Mouse (Mus musculus): Measurements from ENCODE around the gene Olfr1392. TPM values are rescaled to one million over a fixed set of nuclear protein-coding genes. Genes with fewer than 3 reads are reported as not detected.
"Not testable (repeated sequence)": the region's sequence is repeated elsewhere in the genome, so short reads cannot be mapped to it uniquely, and the experiment has no call there.

Olfr1392 gene
- 0.08 TPM in 1 of 2 replicates, not detected in the other for polyA plus RNA-seq (2015; fragmentation: Nextera tagmentation; extraction: Ambion mirVana)

DNA sequence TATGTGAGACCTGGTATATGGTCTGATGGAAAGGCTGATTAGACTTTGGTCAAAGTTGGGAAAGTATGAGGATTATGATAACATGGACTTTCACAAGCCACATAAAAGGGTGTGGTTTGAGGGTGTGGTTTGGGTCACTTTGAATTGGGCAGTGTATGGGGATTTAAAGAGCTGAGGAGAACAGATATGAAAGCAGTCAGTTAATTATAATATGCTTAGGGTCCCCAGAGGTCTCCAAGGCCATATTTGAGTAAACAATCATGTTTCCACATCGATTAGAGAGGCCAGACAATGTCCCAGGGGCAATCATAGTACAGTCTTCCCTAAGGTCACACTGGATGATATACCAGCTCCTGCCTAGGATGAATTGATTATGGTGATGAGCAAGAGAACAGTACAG, at the start of gene Olfr1392:
TSS of gene Olfr1392 (plus strand) at position 301 of the 400 bp plus-strand sequence.
- 50% methylated on average over 1 of the region's 1 CpGs for WGBS
- not testable (repeated sequence) for ATAC-seq (ENCODE audit: insufficient read depth, low FRiP score)

DNA sequence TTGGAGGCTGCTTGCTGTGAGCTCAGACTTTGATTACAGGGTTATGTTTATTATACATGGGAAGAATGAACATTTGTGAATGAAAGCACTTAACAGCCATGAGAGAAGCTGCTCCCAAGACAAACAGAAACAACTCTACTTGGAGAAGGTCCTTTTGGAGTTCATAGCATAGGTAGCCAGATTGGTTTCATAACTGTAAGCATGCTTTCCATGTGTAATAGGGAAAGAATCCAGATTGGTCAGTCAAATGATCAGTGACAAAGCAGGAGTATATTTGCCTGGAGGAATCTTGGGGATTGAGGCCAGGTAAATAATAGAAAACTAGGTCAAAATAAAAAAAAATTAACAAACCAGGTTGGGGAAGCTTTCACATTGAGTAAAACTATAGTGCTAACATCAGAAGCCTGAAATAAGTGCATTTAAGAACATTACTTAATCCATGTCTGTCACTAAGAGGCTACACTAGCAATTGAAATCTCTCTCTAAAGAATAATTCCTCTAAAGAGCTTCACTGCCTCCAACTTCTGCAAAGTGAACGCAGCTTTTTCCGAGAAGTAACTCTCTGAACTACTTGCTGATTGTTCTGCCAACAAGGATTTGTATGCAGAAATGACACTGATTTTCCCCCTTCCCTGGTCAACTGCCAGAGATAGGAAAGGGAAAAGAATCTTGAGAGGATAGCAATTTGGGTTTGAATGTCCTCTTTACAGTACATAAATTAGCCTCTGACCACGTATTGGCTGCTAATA, 49.4 kb upstream of the Olfr1392 start:
- Histone ChIP-seq H3K9ac (ENCODE audit: low read length) (no peak overlapping the region), H3K36me3 (ENCODE audit: control insufficient read depth, insufficient read depth, low read length) (no peaks in the 10 kb centered on the region), H3K4me2 (ENCODE audit: low read depth, low read length) (no peak overlapping the region), H3K4me1 (ENCODE audit: control insufficient read depth, insufficient read depth, low read length) (no peaks in the 10 kb centered on the region), H3K9me3 (replicated peaks; ENCODE audit: control insufficient read depth, low read length) (no peaks in the 10 kb centered on the region), H3K27ac (ENCODE audit: low read length) (no peak overlapping the region), H3K27me3 (ENCODE audit: control insufficient read depth, insufficient read depth, low read length) (no peaks in the 10 kb centered on the region), H3K4me3 (replicated peaks; ENCODE audit: low read length) (no peak overlapping the region)
- ATAC-seq (ENCODE audit: insufficient read depth, low FRiP score), result no peak
- WGBS, result 63% methylated on average over 3 of the region's 3 CpGs

More for the DNA sequence above, at the start of gene Olfr1392:
- not testable (repeated sequence) for H3K9me3 ChIP-seq (replicated peaks; ENCODE audit: control insufficient read depth, low read length); H3K27ac ChIP-seq (ENCODE audit: low read length); H3K36me3 ChIP-seq (ENCODE audit: control insufficient read depth, insufficient read depth, low read length); H3K27me3 ChIP-seq (ENCODE audit: control insufficient read depth, insufficient read depth, low read length); H3K4me3 ChIP-seq (replicated peaks; ENCODE audit: low read length); H3K4me1 ChIP-seq (ENCODE audit: control insufficient read depth, insufficient read depth, low read length); H3K9ac ChIP-seq (ENCODE audit: low read length); H3K4me2 ChIP-seq (ENCODE audit: low read depth, low read length)

DNA sequence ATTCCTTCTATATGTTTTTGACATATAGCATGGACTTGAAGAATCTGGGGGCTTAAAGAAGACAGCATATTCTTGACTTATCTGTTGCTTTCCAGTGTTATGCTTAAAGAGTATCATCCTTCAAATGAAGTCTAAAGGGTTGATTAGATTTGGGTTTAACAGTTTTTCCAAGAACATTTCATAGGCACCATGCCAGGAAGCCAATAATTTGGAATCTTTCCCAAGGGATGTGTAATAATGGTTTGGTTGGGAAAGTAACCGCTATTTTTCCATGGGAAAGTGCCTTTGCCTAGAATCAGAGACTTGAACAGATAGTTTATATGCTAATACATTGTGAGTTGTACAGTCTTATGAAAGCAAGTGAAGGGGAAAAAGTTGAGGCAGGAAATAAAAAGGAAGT, 48.2 kb upstream of the Olfr1392 start:
- Histone ChIP-seq H3K4me1 (ENCODE audit: control insufficient read depth, insufficient read depth, low read length) (no peaks in the 10 kb centered on the region), H3K9me3 (replicated peaks; ENCODE audit: control insufficient read depth, low read length) (no peaks in the 10 kb centered on the region), H3K36me3 (ENCODE audit: control insufficient read depth, insufficient read depth, low read length) (no peaks in the 10 kb centered on the region), H3K27me3 (ENCODE audit: control insufficient read depth, insufficient read depth, low read length) (no peaks in the 10 kb centered on the region), H3K4me3 (replicated peaks; ENCODE audit: low read length) (no peak overlapping the region), H3K9ac (ENCODE audit: low read length) (no peak overlapping the region), H3K4me2 (ENCODE audit: low read depth, low read length) (no peak overlapping the region), H3K27ac (ENCODE audit: low read length) (no peak overlapping the region)
- ATAC-seq (ENCODE audit: insufficient read depth, low FRiP score), result no peak
- WGBS, result 64% methylated on average over 1 of the region's 1 CpGs

DNA sequence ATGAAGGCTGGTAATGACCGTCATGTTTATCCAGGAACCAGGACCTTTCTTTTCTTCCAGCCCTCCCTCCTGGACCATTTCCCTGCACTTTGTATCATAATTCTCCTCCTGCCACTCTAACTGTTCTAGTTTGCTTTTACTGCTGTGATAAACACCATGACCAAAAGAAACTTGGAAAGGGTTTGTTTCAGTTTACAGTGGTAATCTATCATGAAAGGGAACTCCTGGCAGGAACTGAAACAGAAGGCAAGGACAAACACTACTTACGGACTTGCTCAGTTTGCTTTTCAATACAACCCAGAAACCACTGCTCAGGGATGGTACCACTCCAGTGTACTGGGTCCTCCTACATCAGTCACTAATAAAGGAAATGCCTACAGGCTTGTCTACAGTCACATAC, 47.5 kb upstream of the Olfr1392 start:
- no peak for ATAC-seq (ENCODE audit: insufficient read depth, low FRiP score)
- no peak overlapping the region for H3K27ac ChIP-seq (ENCODE audit: low read length)
- H3K4me2 ChIP-seq (ENCODE audit: low read depth, low read length), result no peak overlapping the region
- 41% methylated on average over 2 of the region's 2 CpGs for WGBS
- H3K9ac ChIP-seq (ENCODE audit: low read length), result no peak overlapping the region
- no peaks in the 10 kb centered on the region for H3K27me3 ChIP-seq (ENCODE audit: control insufficient read depth, insufficient read depth, low read length)
- H3K4me3 ChIP-seq (replicated peaks; ENCODE audit: low read length), result no peak overlapping the region
- H3K4me1 ChIP-seq (ENCODE audit: control insufficient read depth, insufficient read depth, low read length), result no peaks in the 10 kb centered on the region
- no peaks in the 10 kb centered on the region for H3K36me3 ChIP-seq (ENCODE audit: control insufficient read depth, insufficient read depth, low read length)
- H3K9me3 ChIP-seq (replicated peaks; ENCODE audit: control insufficient read depth, low read length), result no peaks in the 10 kb centered on the region

DNA sequence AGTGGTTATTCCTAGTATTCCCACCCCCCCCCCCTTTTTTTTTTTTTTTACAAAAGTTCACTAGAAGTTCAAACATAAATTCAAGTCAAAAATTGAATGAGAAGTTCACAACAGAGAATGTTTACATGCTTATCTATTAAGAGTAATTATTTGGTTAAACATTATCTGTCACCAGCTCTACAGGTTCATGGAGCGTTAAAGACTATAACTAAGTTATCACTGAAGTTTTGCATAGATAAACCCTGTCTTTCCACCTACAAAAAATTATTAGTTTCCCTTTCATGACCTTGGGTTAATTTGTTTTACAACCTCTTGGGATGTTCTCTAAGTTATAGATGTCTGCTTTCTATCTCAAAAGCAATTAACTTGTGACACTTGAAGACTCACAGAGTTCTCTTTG, 44.8 kb upstream of the Olfr1392 start:
- no peak for ATAC-seq (ENCODE audit: insufficient read depth, low FRiP score)
- H3K4me2 ChIP-seq (ENCODE audit: low read depth, low read length), result no peak overlapping the region
- no peaks in the 10 kb centered on the region for H3K36me3 ChIP-seq (ENCODE audit: control insufficient read depth, insufficient read depth, low read length)
- no peak overlapping the region for H3K9ac ChIP-seq (ENCODE audit: low read length)
- H3K4me1 ChIP-seq (ENCODE audit: control insufficient read depth, insufficient read depth, low read length), result peaks cover 11% of the 10 kb centered on the region
- no peaks in the 10 kb centered on the region for H3K27me3 ChIP-seq (ENCODE audit: control insufficient read depth, insufficient read depth, low read length)
- 52% methylated on average over 1 of the region's 1 CpGs for WGBS
- H3K9me3 ChIP-seq (replicated peaks; ENCODE audit: control insufficient read depth, low read length), result no peaks in the 10 kb centered on the region
- no peak overlapping the region for H3K27ac ChIP-seq (ENCODE audit: low read length)
- no peak overlapping the region for H3K4me3 ChIP-seq (replicated peaks; ENCODE audit: low read length)

DNA sequence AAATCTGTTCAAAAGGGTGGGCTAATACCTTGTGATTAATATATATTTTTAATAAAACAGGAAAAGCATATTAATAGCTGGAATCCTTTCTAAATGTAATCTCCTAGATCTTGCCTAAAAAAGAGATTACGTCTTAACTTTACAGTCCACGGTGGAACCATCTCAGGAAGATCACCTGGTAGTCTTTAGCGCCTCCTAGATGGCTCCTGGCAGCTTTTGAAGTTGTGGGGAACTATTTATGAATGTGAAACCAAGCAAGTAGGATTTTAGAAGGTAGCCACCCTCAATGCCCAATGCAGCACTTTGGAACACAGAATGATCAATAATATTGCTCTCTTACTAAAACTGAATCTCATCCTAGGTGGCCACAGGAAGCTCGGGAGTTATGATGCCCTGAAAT, 44.2 kb upstream of the Olfr1392 start:
- H3K36me3 ChIP-seq (ENCODE audit: control insufficient read depth, insufficient read depth, low read length), result no peaks in the 10 kb centered on the region
- peaks cover 13% of the 10 kb centered on the region for H3K4me1 ChIP-seq (ENCODE audit: control insufficient read depth, insufficient read depth, low read length)
- no peak overlapping the region for H3K4me3 ChIP-seq (replicated peaks; ENCODE audit: low read length)
- no peak overlapping the region for H3K27ac ChIP-seq (ENCODE audit: low read length)
- H3K9me3 ChIP-seq (replicated peaks; ENCODE audit: control insufficient read depth, low read length), result no peaks in the 10 kb centered on the region
- no peak overlapping the region for H3K4me2 ChIP-seq (ENCODE audit: low read depth, low read length)
- no peaks in the 10 kb centered on the region for H3K27me3 ChIP-seq (ENCODE audit: control insufficient read depth, insufficient read depth, low read length)
- no peak overlapping the region for H3K9ac ChIP-seq (ENCODE audit: low read length)
- WGBS, result 77% methylated on average over 4 of the region's 4 CpGs
- no peak for ATAC-seq (ENCODE audit: insufficient read depth, low FRiP score)

DNA sequence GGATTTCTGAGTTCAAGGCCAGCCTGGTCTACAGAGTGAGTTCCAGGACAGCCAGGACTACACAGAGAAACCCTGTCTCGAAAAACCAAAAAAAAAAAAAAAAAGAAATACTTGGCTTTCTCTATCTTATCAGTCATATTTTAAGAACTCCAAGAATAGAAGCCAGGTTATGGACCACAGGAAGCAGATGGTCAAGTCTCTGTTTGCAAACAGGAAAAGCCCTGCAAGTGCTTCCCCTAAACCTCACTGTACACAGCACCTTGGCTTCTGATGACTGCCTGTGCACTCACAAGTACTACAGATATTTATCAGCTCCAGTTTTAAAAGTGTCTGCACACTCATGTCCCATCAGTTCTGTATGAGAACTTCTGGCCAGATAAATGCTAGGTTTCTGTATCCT, 43.6 kb upstream of the Olfr1392 start:
- Histone ChIP-seq H3K4me3 (replicated peaks; ENCODE audit: low read length) (no peak overlapping the region), H3K27me3 (ENCODE audit: control insufficient read depth, insufficient read depth, low read length) (no peaks in the 10 kb centered on the region), H3K4me1 (ENCODE audit: control insufficient read depth, insufficient read depth, low read length) (peaks cover 13% of the 10 kb centered on the region), H3K4me2 (ENCODE audit: low read depth, low read length) (no peak overlapping the region), H3K36me3 (ENCODE audit: control insufficient read depth, insufficient read depth, low read length) (no peaks in the 10 kb centered on the region), H3K9me3 (replicated peaks; ENCODE audit: control insufficient read depth, low read length) (no peaks in the 10 kb centered on the region), H3K27ac (ENCODE audit: low read length) (no peak overlapping the region), H3K9ac (ENCODE audit: low read length) (no peak overlapping the region)
- 60% methylated on average over 1 of the region's 1 CpGs for WGBS
- no peak for ATAC-seq (ENCODE audit: insufficient read depth, low FRiP score)

DNA sequence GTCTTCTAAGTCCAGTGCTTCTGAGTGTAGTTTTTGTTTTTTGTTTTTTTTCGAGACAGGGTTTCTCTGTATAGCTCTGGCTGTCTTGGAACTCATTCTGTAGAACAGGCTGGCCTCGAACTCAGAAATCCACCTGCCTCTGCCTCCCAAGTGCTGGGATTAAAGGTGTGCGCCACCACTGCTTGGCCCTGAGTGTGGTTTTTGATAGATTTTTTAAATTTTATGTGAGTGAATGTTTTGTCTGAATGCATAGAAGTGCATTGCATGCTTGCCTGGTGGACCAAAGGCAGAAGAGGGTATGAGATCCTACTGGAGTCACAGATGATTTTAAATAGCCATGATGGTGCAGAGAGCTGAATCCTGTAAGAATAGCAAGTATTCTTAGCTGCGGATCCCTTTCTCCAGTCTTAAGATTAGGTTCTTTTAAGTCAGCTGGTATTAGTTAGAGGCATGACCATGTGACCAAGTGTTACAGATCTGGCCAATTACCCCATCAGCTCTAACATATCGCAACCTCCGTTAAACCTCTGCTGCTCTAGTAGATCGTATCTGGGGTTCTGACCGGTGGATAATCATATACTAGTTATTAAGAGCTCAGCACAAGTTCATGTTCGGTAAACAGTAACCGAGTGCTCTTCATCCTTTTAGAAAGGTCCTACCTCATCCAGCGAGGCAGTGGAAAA, 42.0 kb upstream of the Olfr1392 start:
- H3K27me3 ChIP-seq (ENCODE audit: control insufficient read depth, insufficient read depth, low read length), result no peaks in the 10 kb centered on the region

More for the DNA sequence above, 42.0 kb upstream of the Olfr1392 start:
- no peaks in the 10 kb centered on the region for H3K36me3 ChIP-seq (ENCODE audit: control insufficient read depth, insufficient read depth, low read length)
- no peak for ATAC-seq (ENCODE audit: insufficient read depth, low FRiP score)
- no peaks in the 10 kb centered on the region for H3K9me3 ChIP-seq (replicated peaks; ENCODE audit: control insufficient read depth, low read length)
- peaks cover 26% of the 10 kb centered on the region for H3K4me1 ChIP-seq (ENCODE audit: control insufficient read depth, insufficient read depth, low read length)
- WGBS, result 19% methylated on average over 11 of the region's 11 CpGs
- peak overlapping the region; percentile 85 for H3K9ac ChIP-seq (ENCODE audit: low read length)
- H3K27ac ChIP-seq (ENCODE audit: low read length), result peak overlapping the region; percentile 92
- peak overlapping the region; percentile 63 for H3K4me3 ChIP-seq (replicated peaks; ENCODE audit: low read length)
- peak overlapping the region; percentile 83 for H3K4me2 ChIP-seq (ENCODE audit: low read depth, low read length)
